Mouse (Mus musculus) midbrain, postnatal 0 days (tissue): ENCODE measurements at regions not wholly inside any gene's neighbourhood (a gene's known extent, or its start where the extent isn't known, plus 50 kb on each side); places are given as distances from the start of the nearest gene placed in this dataset.

Experiments used
- ATAC-seq: fragments of 200-750 bp; cut with Nextera tagmentation; 2 replicates; pipeline ENCODE4 v1.8.0; 2017; ENCODE audit warnings: moderate number of reproducible peaks, mild to moderate bottlenecking, moderate TSS enrichment, moderate library complexity; ENCODE audit not compliant: low FRiP score
- DNase-seq: peaks from one replicate; pipeline ENCODE4 v3.0.0-alpha.2; 2015; ENCODE audit warnings: low spot score
- H3K27ac ChIP-seq: fragments of 300-500 bp; sonication (generic); 2 replicates; pipeline ENCODE4 v1.5.1; 2014; ENCODE audit warnings: low read depth, mild to moderate bottlenecking, low read length, mixed read lengths
- H3K27me3 ChIP-seq: fragments of 300-500 bp; sonication (generic); 2 replicates; pipeline ENCODE4 v1.6.1; 2014; ENCODE audit warnings: low read length, control low read depth, mixed read lengths; ENCODE audit not compliant: insufficient read depth
- H3K36me3 ChIP-seq: fragments of 300-500 bp; sonication (generic); 2 replicates; pipeline ENCODE4 v1.6.1; 2014; ENCODE audit warnings: low read length, control low read depth, mixed read lengths; ENCODE audit not compliant: insufficient read depth
- H3K4me1 ChIP-seq: fragments of 300-500 bp; sonication (generic); 2 replicates; pipeline ENCODE4 v1.6.1; 2014; ENCODE audit warnings: mild to moderate bottlenecking, control low read depth, antibody characterized with exemption, low read length, mixed read lengths; ENCODE audit not compliant: insufficient read depth
- H3K4me2 ChIP-seq: fragments of 300-500 bp; sonication (generic); 2 replicates; pipeline ENCODE4 v1.6.1; 2014; ENCODE audit warnings: low read depth, mild to moderate bottlenecking, low read length, mixed read lengths; ENCODE audit not compliant: poor library complexity, severe bottlenecking
- H3K4me3 ChIP-seq: fragments of 300-500 bp; sonication (generic); 2 replicates; pipeline ENCODE4 v1.5.1; 2014; ENCODE audit warnings: low read depth, mild to moderate bottlenecking, low read length, moderate library complexity
- H3K9ac ChIP-seq: fragments of 300-500 bp; sonication (generic); replicated peaks from 2 replicates; pipeline ENCODE4 v1.6.1; 2014; ENCODE audit warnings: mild to moderate bottlenecking, low read length, moderate library complexity, mixed read lengths; ENCODE audit not compliant: poor library complexity, severe bottlenecking
- H3K9me3 ChIP-seq: fragments of 300-500 bp; sonication (generic); 2 replicates; pipeline ENCODE4 v1.6.1; 2016; ENCODE audit warnings: low read length, control low read depth
- CTCF ChIP-seq: IDR thresholded peaks from 2 replicates; pipeline ENCODE4 v1.5.1; 2016; ENCODE audit warnings: antibody characterized with exemption, mild to moderate bottlenecking
- WGBS: fragments of 180-500 bp; shearing (Covaris S2); extraction: QIAGEN DNeasy Blood & Tissue Kit; methylation state at CpG from one replicate; pipeline ENCODE4 v1.1.7; 2014; 5-methylcytosine and 5-hydroxymethylcytosine counted together

DNA sequence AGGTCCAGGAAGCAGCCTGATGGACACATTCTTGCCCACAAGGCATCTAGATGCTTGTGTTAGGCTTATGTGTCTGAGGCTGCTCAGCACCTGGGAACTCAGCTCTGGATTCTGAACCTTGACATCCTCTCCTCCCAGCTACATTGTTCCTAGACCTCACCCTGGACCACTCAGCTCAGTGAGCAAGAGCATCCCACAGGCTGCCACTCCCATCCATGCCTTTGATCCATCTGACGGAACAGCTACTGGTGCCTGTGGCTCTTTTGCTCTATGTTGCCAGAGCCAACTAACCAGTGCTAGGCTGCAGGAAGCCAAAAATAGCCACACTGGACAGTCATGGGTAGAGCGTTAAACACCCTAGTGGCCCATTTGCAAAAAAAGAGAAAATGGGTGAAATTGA, 374.8 kb downstream of the Cd83 start:
- no peak for DNase-seq
- H3K27me3 ChIP-seq: no peaks in the 10 kb centered on the region
- H3K36me3 ChIP-seq: no peaks in the 10 kb centered on the region
- 92% methylated on average over 2 of the region's 2 CpGs for WGBS
- H3K9me3 ChIP-seq: no peaks in the 10 kb centered on the region
- no peak overlapping the region for H3K27ac ChIP-seq
- ATAC-seq: no peak
- no peak overlapping the region for H3K9ac ChIP-seq
- no peak overlapping the region for H3K4me3 ChIP-seq
- no peak overlapping the region for H3K4me2 ChIP-seq
- H3K4me1 ChIP-seq: no peaks in the 10 kb centered on the region
- no peak for TF ChIP-seq CTCF

GRCm38 (mm10) chr13:44164746-44165145, 380.2 kb downstream of the Cd83 start:
- no peak for TF ChIP-seq CTCF
- DNase-seq (no peak), ATAC-seq (no peak)
- Histone ChIP-seq H3K9me3 (no peaks in the 10 kb centered on the region), H3K27ac (no peak overlapping the region), H3K4me2 (no peak overlapping the region), H3K4me3 (no peak overlapping the region), H3K9ac (no peak overlapping the region), H3K36me3 (no peaks in the 10 kb centered on the region), H3K4me1 (no peaks in the 10 kb centered on the region), H3K27me3 (no peaks in the 10 kb centered on the region)

DNA sequence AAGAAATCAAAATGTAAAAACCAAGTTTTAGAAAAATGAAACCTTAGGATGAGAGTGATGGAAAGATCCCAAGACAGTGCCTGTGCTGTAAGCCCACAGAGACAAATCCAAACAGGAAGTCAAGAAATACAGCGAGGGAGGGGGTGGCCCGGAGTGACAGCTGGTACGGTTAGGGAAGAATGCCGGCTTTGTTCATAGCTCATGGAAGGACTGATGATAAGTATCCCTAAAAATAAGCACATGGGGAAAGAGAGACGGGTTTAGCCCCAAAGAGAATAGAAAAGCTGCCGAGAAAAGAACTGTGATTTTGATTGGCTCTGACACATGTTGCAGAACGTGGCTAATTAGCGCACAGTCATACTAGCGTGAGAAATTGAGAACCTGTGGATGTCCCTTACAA, 382.6 kb downstream of the Cd83 start:
- WGBS: 46% methylated on average over 9 of the region's 9 CpGs
- H3K9ac ChIP-seq: no peak overlapping the region
- ATAC-seq: no peak
- no peaks in the 10 kb centered on the region for H3K27me3 ChIP-seq
- H3K4me1 ChIP-seq: no peaks in the 10 kb centered on the region
- DNase-seq: peak; percentile 26
- TF ChIP-seq CTCF: no peak
- H3K27ac ChIP-seq: no peak overlapping the region
- H3K36me3 ChIP-seq: no peaks in the 10 kb centered on the region
- no peak overlapping the region for H3K4me3 ChIP-seq
- H3K9me3 ChIP-seq: no peaks in the 10 kb centered on the region
- no peak overlapping the region for H3K4me2 ChIP-seq

- TF ChIP-seq CTCF: no peak
- H3K9me3 ChIP-seq: no peaks in the 10 kb centered on the region
- no peak overlapping the region for H3K4me3 ChIP-seq
- no peak overlapping the region for H3K9ac ChIP-seq
- ATAC-seq (no peak), DNase-seq (no peak)
- no peaks in the 10 kb centered on the region for H3K4me1 ChIP-seq
- no peaks in the 10 kb centered on the region for H3K36me3 ChIP-seq
- WGBS: 70% methylated on average over 5 of the region's 5 CpGs
- no peak overlapping the region for H3K4me2 ChIP-seq
- no peaks in the 10 kb centered on the region for H3K27me3 ChIP-seq
- H3K27ac ChIP-seq: no peak overlapping the region
Measured at GRCm38 (mm10) chr13:44168186-44168585, 383.6 kb downstream of the Cd83 start.

- Histone ChIP-seq H3K27ac (no peak overlapping the region), H3K27me3 (no peaks in the 10 kb centered on the region), H3K4me1 (no peaks in the 10 kb centered on the region), H3K36me3 (no peaks in the 10 kb centered on the region), H3K9me3 (no peaks in the 10 kb centered on the region), H3K9ac (no peak overlapping the region), H3K4me3 (no peak overlapping the region), H3K4me2 (no peak overlapping the region)
- TF ChIP-seq CTCF: no peak
- no peak for ATAC-seq
- no peak for DNase-seq
- 75% methylated on average over 6 of the region's 6 CpGs for WGBS
Measured at GRCm38 (mm10) chr13:44171639-44172038, 387.1 kb downstream of the Cd83 start.

- no peak overlapping the region for H3K4me2 ChIP-seq
- no peaks in the 10 kb centered on the region for H3K36me3 ChIP-seq
- DNase-seq (no peak), ATAC-seq (no peak)
- 91% methylated on average over 5 of the region's 5 CpGs for WGBS
- TF ChIP-seq CTCF: no peak
- no peak overlapping the region for H3K27ac ChIP-seq
- H3K9me3 ChIP-seq: no peaks in the 10 kb centered on the region
- H3K27me3 ChIP-seq: no peaks in the 10 kb centered on the region
- H3K4me3 ChIP-seq: no peak overlapping the region
- H3K4me1 ChIP-seq: no peaks in the 10 kb centered on the region
- H3K9ac ChIP-seq: no peak overlapping the region
Measured at GRCm38 (mm10) chr13:44172701-44173100, 388.1 kb downstream of the Cd83 start.

DNA sequence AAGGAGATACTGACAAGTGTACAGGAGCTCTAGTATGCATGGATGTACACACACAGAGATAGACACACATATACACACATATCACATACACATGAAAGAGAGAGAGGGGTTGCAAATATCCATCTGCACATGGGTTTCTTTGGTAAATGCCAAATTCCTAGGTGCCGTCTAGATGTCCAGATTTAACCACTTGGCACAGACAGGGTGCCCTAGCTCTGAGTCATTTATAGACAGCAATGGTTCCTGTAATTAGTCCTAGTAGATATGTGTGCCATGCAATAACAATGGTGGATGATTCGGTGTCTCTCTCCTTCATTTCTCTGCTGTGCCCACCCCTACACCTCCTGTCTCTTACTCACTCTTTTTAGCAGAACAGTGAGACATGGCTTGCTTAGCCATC, 389.7 kb downstream of the Cd83 start:
- no peak overlapping the region for H3K4me2 ChIP-seq
- H3K27me3 ChIP-seq: no peaks in the 10 kb centered on the region
- 100% methylated on average over 2 of the region's 2 CpGs for WGBS
- no peak overlapping the region for H3K4me3 ChIP-seq
- ATAC-seq (no peak), DNase-seq (no peak)
- H3K9ac ChIP-seq: no peak overlapping the region
- no peak for TF ChIP-seq CTCF
- H3K27ac ChIP-seq: no peak overlapping the region
- H3K9me3 ChIP-seq: no peaks in the 10 kb centered on the region
- no peaks in the 10 kb centered on the region for H3K4me1 ChIP-seq
- no peaks in the 10 kb centered on the region for H3K36me3 ChIP-seq
